Mouse (Mus musculus): ENCODE results near the gene Lrig1. TPM values are rescaled to one million over a fixed set of nuclear protein-coding genes. Genes with fewer than 3 reads are reported as not detected.
A peak's percentile ranks its signal among the peaks of the same experiment; 100 is the strongest.

Lrig1 gene
- polyA plus RNA-seq, 1 experiment from 2014 or later, result 23.5 TPM

- no peak overlapping the region for H3K9ac ChIP-seq (ENCODE audit: low read length)
- no peak for ATAC-seq (ENCODE audit: insufficient number of reproducible peaks, low FRiP score, low TSS enrichment, low read depth)
- H3K36me3 ChIP-seq (ENCODE audit: control insufficient read depth, insufficient read depth, low read length), result no peaks in the 10 kb centered on the region
- H3K4me2 ChIP-seq (ENCODE audit: low read depth, severe bottlenecking), result no peak overlapping the region
- DNase-seq (ENCODE audit: low spot score), result no peak
- peaks cover 6% of the 10 kb centered on the region for H3K4me1 ChIP-seq (ENCODE audit: control insufficient read depth, insufficient read depth, low read length)
- H3K27me3 ChIP-seq (ENCODE audit: control insufficient read depth, insufficient read depth, low read length), result no peaks in the 10 kb centered on the region
- H3K4me3 ChIP-seq (ENCODE audit: low read depth, low read length), result no peak overlapping the region
- H3K27ac ChIP-seq (replicated peaks; ENCODE audit: low read depth, low read length), result no peak overlapping the region
- H3K9me3 ChIP-seq (ENCODE audit: control insufficient read depth, low read length), result no peaks in the 10 kb centered on the region
- WGBS, result 80% methylated on average over 15 of the region's 15 CpGs
Measured at GRCm38 (mm10) chr6:94718607-94719346, 18.8 kb upstream of the Lrig1 start.

GRCm38 (mm10) chr6:94717705-94718489 lies 17.9 kb upstream of the Lrig1 start:
- Histone ChIP-seq H3K4me3 (ENCODE audit: low read depth, low read length) (no peak overlapping the region), H3K27me3 (ENCODE audit: control insufficient read depth, insufficient read depth, low read length) (no peaks in the 10 kb centered on the region), H3K4me2 (ENCODE audit: low read depth, severe bottlenecking) (no peak overlapping the region), H3K4me1 (ENCODE audit: control insufficient read depth, insufficient read depth, low read length) (peaks cover 6% of the 10 kb centered on the region), H3K36me3 (ENCODE audit: control insufficient read depth, insufficient read depth, low read length) (no peaks in the 10 kb centered on the region), H3K27ac (replicated peaks; ENCODE audit: low read depth, low read length) (no peak overlapping the region), H3K9ac (ENCODE audit: low read length) (no peak overlapping the region), H3K9me3 (ENCODE audit: control insufficient read depth, low read length) (no peaks in the 10 kb centered on the region)
- 58% methylated on average over 7 of the region's 7 CpGs for WGBS
- ATAC-seq (ENCODE audit: insufficient number of reproducible peaks, low FRiP score, low TSS enrichment, low read depth) (0 out of 2 replicates have a peak, but pooled peaks have one; percentile 68), DNase-seq (ENCODE audit: low spot score) (no peak)

GRCm38 (mm10) chr6:94715645-94715940 lies 15.6 kb upstream of the Lrig1 start:
- Histone ChIP-seq H3K4me2 (ENCODE audit: low read depth, severe bottlenecking) (peak overlapping the region; percentile 0; the same call in 1 of the 2 replicates), H3K9me3 (ENCODE audit: control insufficient read depth, low read length) (no peaks in the 10 kb centered on the region), H3K4me3 (ENCODE audit: low read depth, low read length) (no peak overlapping the region), H3K27ac (replicated peaks; ENCODE audit: low read depth, low read length) (no peak overlapping the region; the same call in 1 of the 2 replicates), H3K36me3 (ENCODE audit: control insufficient read depth, insufficient read depth, low read length) (no peaks in the 10 kb centered on the region), H3K27me3 (ENCODE audit: control insufficient read depth, insufficient read depth, low read length) (no peaks in the 10 kb centered on the region), H3K9ac (ENCODE audit: low read length) (no peak overlapping the region), H3K4me1 (ENCODE audit: control insufficient read depth, insufficient read depth, low read length) (peaks cover 6% of the 10 kb centered on the region)
- DNase-seq (ENCODE audit: low spot score), result peak; percentile 63
- ATAC-seq (ENCODE audit: insufficient number of reproducible peaks, low FRiP score, low TSS enrichment, low read depth), result peak; percentile 61
- WGBS, result 9% methylated on average over 4 of the region's 4 CpGs

- DNase-seq (ENCODE audit: low spot score) (no peak), ATAC-seq (ENCODE audit: insufficient number of reproducible peaks, low FRiP score, low TSS enrichment, low read depth) (no peak; the same call in 1 of the 2 replicates)
- WGBS, result 20% methylated on average over 13 of the region's 13 CpGs
- no peak overlapping the region for H3K9ac ChIP-seq (ENCODE audit: low read length)
- peak overlapping the region; percentile 0; the same call in 1 of the 2 replicates for H3K4me2 ChIP-seq (ENCODE audit: low read depth, severe bottlenecking)
- H3K36me3 ChIP-seq (ENCODE audit: control insufficient read depth, insufficient read depth, low read length), result no peaks in the 10 kb centered on the region
- peaks cover 6% of the 10 kb centered on the region for H3K4me1 ChIP-seq (ENCODE audit: control insufficient read depth, insufficient read depth, low read length)
- no peak overlapping the region for H3K4me3 ChIP-seq (ENCODE audit: low read depth, low read length)
- H3K27me3 ChIP-seq (ENCODE audit: control insufficient read depth, insufficient read depth, low read length), result no peaks in the 10 kb centered on the region
- H3K9me3 ChIP-seq (ENCODE audit: control insufficient read depth, low read length), result no peaks in the 10 kb centered on the region
- no peak overlapping the region; the same call in 1 of the 2 replicates for H3K27ac ChIP-seq (replicated peaks; ENCODE audit: low read depth, low read length)
Measured at GRCm38 (mm10) chr6:94714815-94715644, 15.1 kb upstream of the Lrig1 start.

GRCm38 (mm10) chr6:94709832-94710231 lies 9.9 kb upstream of the Lrig1 start:
- Histone ChIP-seq H3K4me1 (ENCODE audit: control insufficient read depth, insufficient read depth, low read length) (peaks cover 13% of the 10 kb centered on the region), H3K9ac (ENCODE audit: low read length) (no peak overlapping the region), H3K27me3 (ENCODE audit: control insufficient read depth, insufficient read depth, low read length) (no peaks in the 10 kb centered on the region), H3K36me3 (ENCODE audit: control insufficient read depth, insufficient read depth, low read length) (no peaks in the 10 kb centered on the region), H3K4me3 (ENCODE audit: low read depth, low read length) (no peak overlapping the region), H3K27ac (replicated peaks; ENCODE audit: low read depth, low read length) (no peak overlapping the region), H3K4me2 (ENCODE audit: low read depth, severe bottlenecking) (no peak overlapping the region), H3K9me3 (ENCODE audit: control insufficient read depth, low read length) (no peaks in the 10 kb centered on the region)
- DNase-seq (ENCODE audit: low spot score) (no peak), ATAC-seq (ENCODE audit: insufficient number of reproducible peaks, low FRiP score, low TSS enrichment, low read depth) (no peak)
- 25% methylated on average over 3 of the region's 3 CpGs for WGBS

GRCm38 (mm10) chr6:94709150-94709549 lies 9.2 kb upstream of the Lrig1 start:
- no peak overlapping the region for H3K9ac ChIP-seq (ENCODE audit: low read length)
- no peaks in the 10 kb centered on the region for H3K36me3 ChIP-seq (ENCODE audit: control insufficient read depth, insufficient read depth, low read length)
- H3K4me2 ChIP-seq (ENCODE audit: low read depth, severe bottlenecking), result no peak overlapping the region
- no peaks in the 10 kb centered on the region for H3K27me3 ChIP-seq (ENCODE audit: control insufficient read depth, insufficient read depth, low read length)
- ATAC-seq (ENCODE audit: insufficient number of reproducible peaks, low FRiP score, low TSS enrichment, low read depth) (no peak), DNase-seq (ENCODE audit: low spot score) (no peak)
- H3K4me1 ChIP-seq (ENCODE audit: control insufficient read depth, insufficient read depth, low read length), result peaks cover 7% of the 10 kb centered on the region; the same call in 1 of the 2 replicates
- no peaks in the 10 kb centered on the region for H3K9me3 ChIP-seq (ENCODE audit: control insufficient read depth, low read length)
- H3K4me3 ChIP-seq (ENCODE audit: low read depth, low read length), result no peak overlapping the region
- WGBS, result 82% methylated on average over 1 of the region's 1 CpGs
- H3K27ac ChIP-seq (replicated peaks; ENCODE audit: low read depth, low read length), result no peak overlapping the region

- no peaks in the 10 kb centered on the region for H3K9me3 ChIP-seq (ENCODE audit: control insufficient read depth, low read length)
- 48% methylated on average over 5 of the region's 5 CpGs for WGBS
- H3K9ac ChIP-seq (ENCODE audit: low read length), result no peak overlapping the region
- H3K36me3 ChIP-seq (ENCODE audit: control insufficient read depth, insufficient read depth, low read length), result no peaks in the 10 kb centered on the region
- no peak overlapping the region for H3K4me2 ChIP-seq (ENCODE audit: low read depth, severe bottlenecking)
- ATAC-seq (ENCODE audit: insufficient number of reproducible peaks, low FRiP score, low TSS enrichment, low read depth), result no peak
- DNase-seq (ENCODE audit: low spot score), result no peak
- no peaks in the 10 kb centered on the region for H3K27me3 ChIP-seq (ENCODE audit: control insufficient read depth, insufficient read depth, low read length)
- H3K4me3 ChIP-seq (ENCODE audit: low read depth, low read length), result no peak overlapping the region
- H3K27ac ChIP-seq (replicated peaks; ENCODE audit: low read depth, low read length), result no peak overlapping the region
- peaks cover 7% of the 10 kb centered on the region; the same call in 1 of the 2 replicates for H3K4me1 ChIP-seq (ENCODE audit: control insufficient read depth, insufficient read depth, low read length)
Measured at GRCm38 (mm10) chr6:94707254-94707653, 7.3 kb upstream of the Lrig1 start.

- no peaks in the 10 kb centered on the region for H3K27me3 ChIP-seq (ENCODE audit: control insufficient read depth, insufficient read depth, low read length)
- no peak for ATAC-seq (ENCODE audit: insufficient number of reproducible peaks, low FRiP score, low TSS enrichment, low read depth)
- WGBS, result 64% methylated on average over 1 of the region's 1 CpGs
- peaks cover 14% of the 10 kb centered on the region; the same call in 1 of the 2 replicates for H3K4me1 ChIP-seq (ENCODE audit: control insufficient read depth, insufficient read depth, low read length)
- DNase-seq (ENCODE audit: low spot score), result no peak
- no peaks in the 10 kb centered on the region for H3K36me3 ChIP-seq (ENCODE audit: control insufficient read depth, insufficient read depth, low read length)
- H3K4me2 ChIP-seq (ENCODE audit: low read depth, severe bottlenecking), result no peak overlapping the region
- H3K4me3 ChIP-seq (ENCODE audit: low read depth, low read length), result no peak overlapping the region
- H3K27ac ChIP-seq (replicated peaks; ENCODE audit: low read depth, low read length), result no peak overlapping the region
- no peak overlapping the region for H3K9ac ChIP-seq (ENCODE audit: low read length)
- no peaks in the 10 kb centered on the region for H3K9me3 ChIP-seq (ENCODE audit: control insufficient read depth, low read length)
Measured at GRCm38 (mm10) chr6:94705931-94706330, 6.0 kb upstream of the Lrig1 start.

Measured in limb, embryonic 11.5 days (tissue).